Mouse (Mus musculus): ENCODE measurements at regions not wholly inside any gene's neighbourhood (a gene's known extent, or its start where the extent isn't known, plus 50 kb on each side); places are given as distances from the start of the nearest gene placed in this dataset.

DNA sequence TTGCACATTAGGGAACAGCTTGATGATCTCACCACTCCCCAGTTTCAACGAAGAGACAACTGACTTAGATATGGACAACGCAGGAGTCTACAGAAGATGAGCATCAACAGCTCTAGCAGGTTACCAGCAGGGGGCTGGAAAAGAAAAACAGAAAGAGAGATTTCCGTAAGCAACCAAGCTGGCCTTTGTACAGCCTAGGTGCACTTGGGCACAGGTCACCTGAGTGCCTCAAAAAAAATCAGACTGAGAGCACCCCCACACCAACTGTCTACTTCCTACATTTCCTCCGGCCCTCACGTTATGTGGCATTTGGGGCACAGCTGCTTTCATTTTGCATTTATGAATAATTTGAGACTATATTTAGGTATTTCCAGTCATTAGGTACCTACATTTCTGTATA lies 199.3 kb upstream of the Tank start:
- no peak for TF ChIP-seq CTCF (conservative IDR thresholded peaks at IDR 0.05; ENCODE audit: insufficient read depth, insufficient read length, low read depth, low read length)
- no peak for TF ChIP-seq POLR2A (IDR thresholded peaks at IDR 0.05; ENCODE audit: low read depth, low read length)

All from kidney, adult 2 months (tissue).